ENCODE assay signal across 15 mouse cellular contexts in genomic region chr9:51052180-51052579, GRCm38 (mm10). TPM values are rescaled to one million over a fixed set of nuclear protein-coding genes. Genes with fewer than 3 reads are reported as not detected.
DNase-seq lines count a peak whose midpoint lies in the region; ATAC-seq lines count a peak whose summit lies in the region.
"Had no signal": no experiment of that assay in that cellular context is flagged by ENCODE, and none has a peak within 500 bp of the region (broad histone marks: within the 10 kb centered on the region; RNA-seq: fewer than 3 reads in every experiment).

No protein-coding gene starts in this region.

- no peaks in the 10 kb centered on the region for H3K4me1 ChIP-seq in kidney, embryonic 14.5 days (ENCODE audit: control insufficient read depth, insufficient read depth, low read length)
- H3K4me1 ChIP-seq: forebrain, embryonic 10.5 days had no signal

- H3K27ac ChIP-seq in kidney, embryonic 14.5 days (ENCODE audit: low read depth, low read length) = no peak overlapping the region
- H3K27ac ChIP-seq: forebrain, embryonic 10.5 days; liver, embryonic 13.5 days had no signal

- no peak overlapping the region for H3K4me3 ChIP-seq in kidney, embryonic 14.5 days (ENCODE audit: low read length)
- H3K4me3 ChIP-seq: forebrain, embryonic 10.5 days; liver, embryonic 13.5 days; myocyte had no signal

- no peak overlapping the region for H3K9ac ChIP-seq in kidney, embryonic 14.5 days (ENCODE audit: low read depth, low read length)
- H3K9ac ChIP-seq: liver, embryonic 13.5 days had no signal

- ATAC-seq in kidney, embryonic 14.5 days (ENCODE audit: low FRiP score, low TSS enrichment) = no peak
- ATAC-seq in activated CD4-positive, CD25-positive, alpha-beta regulatory T cell, adult 4 months = peak; percentile 75

- H3K4me2 ChIP-seq in kidney, embryonic 14.5 days (replicated peaks; ENCODE audit: low read depth, low read length) = no peak overlapping the region
- H3K4me2 ChIP-seq: liver, embryonic 13.5 days had no signal

- peak; percentile 16 for DNase-seq in kidney, postnatal 14 days
- peak; percentile 35 for DNase-seq in thymus, postnatal 14 days
- DNase-seq in thymus, postnatal 36 days = no peak
- peak; percentile 14 for DNase-seq in thymus, postnatal 25 days
- DNase-seq in right cerebral cortex, postnatal 10 days (ENCODE audit: low spot score in 2 of 2) = no peak
- no peak for DNase-seq in MN1 (ENCODE audit: low spot score)
- DNase-seq: adrenal gland, postnatal 10 days; liver, embryonic 13.5 days had no signal

- WGBS in kidney, embryonic 14.5 days = 80% methylated on average over 3 of the region's 3 CpGs

- H3K36me3 ChIP-seq in kidney, embryonic 14.5 days (ENCODE audit: control insufficient read depth, insufficient read depth, low read length) = no peaks in the 10 kb centered on the region
- H3K36me3 ChIP-seq: forebrain, embryonic 10.5 days; liver, embryonic 13.5 days had no signal

- H3K9me3 ChIP-seq in kidney, embryonic 14.5 days (ENCODE audit: control insufficient read depth, low read length) = no peaks in the 10 kb centered on the region
- H3K9me3 ChIP-seq: forebrain, embryonic 10.5 days; liver, embryonic 13.5 days had no signal

- H3K27me3 ChIP-seq in kidney, embryonic 14.5 days (ENCODE audit: control insufficient read depth, insufficient read depth, low read length) = no peaks in the 10 kb centered on the region
- H3K27me3 ChIP-seq: liver, embryonic 13.5 days had no signal

RNA-seq across cellular contexts. Expression of gene Btg4, which starts 8.5 kb away (rescaled TPM):
- polyA plus RNA-seq in kidney, embryonic 14.5 days (2014; fragmentation: Nextera tagmentation; extraction: Ambion mirVana) = not detected in 2 replicates
- not detected for polyA plus RNA-seq in activated CD4-positive, CD25-positive, alpha-beta regulatory T cell, adult 4 months (2017; shearing (Covaris generic))
- polyA plus RNA-seq: forebrain, embryonic 10.5 days; heart, embryonic 16.5 days; large intestine, adult 2 months; liver, embryonic 13.5 days; small intestine, adult 2 months had no signal

RNA-seq across cellular contexts. Expression of gene Layn, which starts 24.7 kb away (rescaled TPM):
- 5.4 and 7.6 TPM in 2 replicates for polyA plus RNA-seq in kidney, embryonic 14.5 days (2014; fragmentation: Nextera tagmentation; extraction: Ambion mirVana)
- not detected for polyA plus RNA-seq in activated CD4-positive, CD25-positive, alpha-beta regulatory T cell, adult 4 months (2017; shearing (Covaris generic))

RNA-seq across cellular contexts. Expression of gene Sik2, which starts 43.3 kb away (rescaled TPM):
- polyA plus RNA-seq in kidney, embryonic 14.5 days (2014; fragmentation: Nextera tagmentation; extraction: Ambion mirVana) = 11.4 and 17.9 TPM in 2 replicates
- polyA plus RNA-seq in activated CD4-positive, CD25-positive, alpha-beta regulatory T cell, adult 4 months (2017; shearing (Covaris generic)) = 10 to 100 TPM; 14.4 to 18.7 TPM

RNA-seq across cellular contexts. Expression of gene 4833427G06Rik, which starts 49.7 kb away (rescaled TPM):
- not detected in 2 replicates for polyA plus RNA-seq in kidney, embryonic 14.5 days (2014; fragmentation: Nextera tagmentation; extraction: Ambion mirVana)
- not detected for polyA plus RNA-seq in activated CD4-positive, CD25-positive, alpha-beta regulatory T cell, adult 4 months (2017; shearing (Covaris generic))
- polyA plus RNA-seq: forebrain, embryonic 10.5 days; large intestine, adult 2 months; liver, embryonic 13.5 days; small intestine, adult 2 months had no signal

Comparison
In these comparisons a context has a peak if more than half of its experiments do, and no peak if none do; other contexts are left out.
1. DNase-seq: peak in kidney, postnatal 14 days (single experiment), thymus, postnatal 14 days (single experiment) and thymus, postnatal 25 days (single experiment); none in thymus, postnatal 36 days (0 of 2), right cerebral cortex, postnatal 10 days (0 of 2) and MN1 (single experiment).